Mouse (Mus musculus) neural tube, embryonic 15.5 days (tissue): ENCODE measurements around the gene Unc5cl. TPM values are rescaled to one million over a fixed set of nuclear protein-coding genes. Genes with fewer than 3 reads are reported as not detected.
A peak's percentile ranks its signal among the peaks of the same experiment; 100 is the strongest.

Source experiments
- ATAC-seq: fragments of 200-750 bp; cut with Nextera tagmentation; 2 replicates; pipeline ENCODE4 v1.8.0; 2017; ENCODE audit warnings: mild to moderate bottlenecking, moderate TSS enrichment, moderate library complexity; ENCODE audit not compliant: low FRiP score
- H3K27ac ChIP-seq: fragments of 300-500 bp; sonication (generic); replicated peaks from 2 replicates; pipeline ENCODE4 v1.5.1; 2015; ENCODE audit warnings: mild to moderate bottlenecking, inconsistent platforms
- H3K27me3 ChIP-seq: fragments of 300-500 bp; sonication (generic); replicated peaks from 2 replicates; pipeline ENCODE4 v1.6.1; 2015; ENCODE audit warnings: inconsistent platforms
- H3K36me3 ChIP-seq: fragments of 300-500 bp; sonication (generic); 2 replicates; pipeline ENCODE4 v1.6.1; 2015; ENCODE audit warnings: inconsistent platforms
- H3K4me1 ChIP-seq: fragments of 300-500 bp; sonication (generic); 2 replicates; pipeline ENCODE4 v1.6.1; 2015; ENCODE audit warnings: inconsistent platforms
- H3K4me2 ChIP-seq: fragments of 300-500 bp; sonication (generic); 2 replicates; pipeline ENCODE4 v1.6.1; 2015; ENCODE audit warnings: inconsistent platforms, mild to moderate bottlenecking, moderate library complexity
- H3K4me3 ChIP-seq: fragments of 300-500 bp; sonication (generic); replicated peaks from 2 replicates; pipeline ENCODE4 v1.5.1; 2015; ENCODE audit warnings: mild to moderate bottlenecking, inconsistent platforms
- H3K9ac ChIP-seq: fragments of 300-500 bp; sonication (generic); replicated peaks from 2 replicates; pipeline ENCODE4 v1.6.1; 2015; ENCODE audit warnings: mild to moderate bottlenecking, inconsistent platforms
- H3K9me3 ChIP-seq: fragments of 300-500 bp; sonication (generic); replicated peaks from 2 replicates; pipeline ENCODE4 v1.6.1; 2016; ENCODE audit warnings: inconsistent platforms
- WGBS: fragments of 180-500 bp; shearing (Covaris S2); methylation state at CpG from one replicate; pipeline ENCODE4 v1.1.7; 2015; ENCODE audit warnings: mixed read lengths; 5-methylcytosine and 5-hydroxymethylcytosine counted together
- polyA plus RNA-seq: library from polyadenylated mRNA; unstranded; fragments of >200 nt; fragmentation: Nextera tagmentation; extraction: Ambion mirVana; gene quantifications from 2 replicates; pipeline ENCODE4 v1.2.1, GENCODE M21; 2015

Unc5cl gene
- polyA plus RNA-seq, 1 experiment from 2014 or later, result 0.18 TPM

GRCm38 (mm10) chr17:48585902-48586359 is 131.2 kb downstream of the Unc5cl start:
- peaks cover 22% of the 10 kb centered on the region for H3K4me1 ChIP-seq
- H3K4me2 ChIP-seq, result peak overlapping the region; percentile 53
- H3K36me3 ChIP-seq, result no peaks in the 10 kb centered on the region
- H3K27ac ChIP-seq, result 0 out of 2 replicates have a peak overlapping the region, but pooled peaks have one; percentile 45
- WGBS, result 8% methylated on average over 14 of the region's 14 CpGs
- H3K4me3 ChIP-seq, result peak overlapping the region; percentile 20
- no peaks in the 10 kb centered on the region for H3K27me3 ChIP-seq
- H3K9ac ChIP-seq, result no peak overlapping the region
- ATAC-seq, result peak; percentile 80
- H3K9me3 ChIP-seq, result no peaks in the 10 kb centered on the region

DNA sequence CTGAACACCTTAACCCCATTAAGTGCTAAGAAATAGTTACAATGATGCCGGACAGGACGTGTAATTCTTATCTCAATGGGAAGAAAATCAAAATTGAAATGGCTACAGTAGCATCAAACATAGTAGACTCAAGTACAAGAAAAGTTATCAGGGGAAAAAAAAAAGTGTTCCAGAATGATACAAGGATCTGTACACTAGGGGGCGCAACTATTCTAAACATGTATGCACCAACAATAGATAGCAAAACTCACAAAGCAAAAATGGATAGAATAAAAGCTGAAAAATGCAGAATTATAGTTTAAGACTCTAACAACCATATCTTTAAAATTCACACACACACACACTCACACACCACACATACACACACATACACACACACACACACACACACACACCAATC is 134.0 kb downstream of the Unc5cl start:
- H3K36me3 ChIP-seq, result no peaks in the 10 kb centered on the region
- no peak overlapping the region for H3K27ac ChIP-seq
- H3K4me1 ChIP-seq, result peaks cover 10% of the 10 kb centered on the region
- no peaks in the 10 kb centered on the region for H3K9me3 ChIP-seq
- H3K4me2 ChIP-seq, result no peak overlapping the region
- H3K27me3 ChIP-seq, result no peaks in the 10 kb centered on the region
- 58% methylated on average over 3 of the region's 3 CpGs for WGBS
- no peak overlapping the region for H3K4me3 ChIP-seq
- no peak for ATAC-seq
- H3K9ac ChIP-seq, result no peak overlapping the region

Other genes with a start within 250 kb of the Unc5cl start
- not detected in 2 replicates for gene Trem1, start 222.1 kb upstream of the Unc5cl start, polyA plus RNA-seq
- gene Trem3, start 207.1 kb upstream of the Unc5cl start, polyA plus RNA-seq, result 0.18 TPM in 1 of 2 replicates, not detected in the other
- 0.37 TPM in 1 of 2 replicates, not detected in the other for gene Treml4, start 190.6 kb upstream of the Unc5cl start, polyA plus RNA-seq
- 0.14 and 1.4 TPM in 2 replicates for gene Treml2, start 155.4 kb upstream of the Unc5cl start, polyA plus RNA-seq
- 0.09 and 0.19 TPM in 2 replicates for gene B430306N03Rik, start 138.8 kb upstream of the Unc5cl start, polyA plus RNA-seq
- 5.0 and 6.1 TPM in 2 replicates for gene Trem2, start 108.5 kb upstream of the Unc5cl start, polyA plus RNA-seq
- gene Treml1, start 95.0 kb upstream of the Unc5cl start, polyA plus RNA-seq, result 0.43 and 0.49 TPM in 2 replicates
- 9.1 and 9.5 TPM in 2 replicates for gene Nfya, start 45.0 kb upstream of the Unc5cl start, polyA plus RNA-seq
- gene Oard1, start 44.9 kb upstream of the Unc5cl start, polyA plus RNA-seq, result 29.4 and 39.3 TPM in 2 replicates
- 3.7 and 5.1 TPM in 2 replicates for gene Apobec2, start 22.0 kb upstream of the Unc5cl start, polyA plus RNA-seq
- 0.69 and 1.1 TPM in 2 replicates for gene Tspo2, start 3.4 kb upstream of the Unc5cl start, polyA plus RNA-seq